Mouse (Mus musculus): ENCODE measurements at regions not wholly inside any gene's neighbourhood (a gene's known extent, or its start where the extent isn't known, plus 50 kb on each side); places are given as distances from the start of the nearest gene placed in this dataset.

GRCm38 (mm10) chr11:71672171-71673050 is 77.3 kb upstream of the Wscd1 start:
- TF ChIP-seq POLR2AphosphoS5 (IDR thresholded peaks at IDR 0.05; ENCODE audit: borderline replicate concordance, low read depth, low read length): no peak
- no peak for TF ChIP-seq HCFC1 (IDR thresholded peaks at IDR 0.05; ENCODE audit: low read depth, low read length)
- no peak for TF ChIP-seq USF1 (IDR thresholded peaks at IDR 0.05; ENCODE audit: low read depth, low read length)
- TF ChIP-seq ZMIZ1 (IDR thresholded peaks at IDR 0.05; ENCODE audit: low read depth, low read length): no peak
- TF ChIP-seq MXI1 (IDR thresholded peaks at IDR 0.05; ENCODE audit: low read depth, low read length): no peak
- no peak for TF ChIP-seq CHD2 (IDR thresholded peaks at IDR 0.05; ENCODE audit: low read length)
- no peak for TF ChIP-seq GATA1 (IDR thresholded peaks at IDR 0.05; ENCODE audit: low read depth, low read length)
- TF ChIP-seq CTCF (IDR thresholded peaks at IDR 0.05 in 2 of 3, conservative IDR thresholded peaks at IDR 0.05 in 1 of 3; ENCODE audit: control insufficient read depth in 1 of 3, insufficient read depth in 1 of 3, low read depth in 2 of 3, low read length in 3 of 3, poor library complexity in 1 of 3, severe bottlenecking in 1 of 3): no peak
- no peak for TF ChIP-seq KAT2A (conservative IDR thresholded peaks at IDR 0.05; ENCODE audit: low read depth, low read length)
- TF ChIP-seq RCOR1 (IDR thresholded peaks at IDR 0.05; ENCODE audit: low read depth, low read length): no peak
- no peak for TF ChIP-seq POLR2A (IDR thresholded peaks at IDR 0.05; ENCODE audit: control insufficient read depth in 1 of 2, insufficient read depth in 1 of 2, low read depth in 1 of 2, low read length in 2 of 2, poor library complexity in 1 of 2)
- TF ChIP-seq NELFE (IDR thresholded peaks at IDR 0.05; ENCODE audit: low read depth, low read length): no peak
- TF ChIP-seq MAFK (IDR thresholded peaks at IDR 0.05; ENCODE audit: borderline replicate concordance, low read depth, low read length): no peak
- no peak for TF ChIP-seq ZNF384 (IDR thresholded peaks at IDR 0.05; ENCODE audit: low read depth, low read length)
- no peak for TF ChIP-seq MAZ (IDR thresholded peaks at IDR 0.05; ENCODE audit: low read depth, low read length)
- TF ChIP-seq MYB (IDR thresholded peaks at IDR 0.05; ENCODE audit: low read depth, low read length): no peak
- no peak for TF ChIP-seq POLR2AphosphoS2 (IDR thresholded peaks at IDR 0.05; ENCODE audit: low read length)
- no peak for TF ChIP-seq E2F4 (IDR thresholded peaks at IDR 0.05; ENCODE audit: borderline replicate concordance, low read depth, low read length)
- no peak for DNase-seq (ENCODE audit: low read depth, low spot score)
- Histone ChIP-seq H3K9me3 (replicated peaks; ENCODE audit: insufficient read depth, low read length) (no peaks in the 10 kb centered on the region), H3K79me2 (ENCODE audit: control insufficient read depth, insufficient read depth, low read length, poor library complexity) (no peaks in the 10 kb centered on the region), H3K27me3 (ENCODE audit: control insufficient read depth in 1 of 2, insufficient read depth in 2 of 2, low read length in 2 of 2) (no peaks in the 10 kb centered on the region), H3K9ac (ENCODE audit: control insufficient read depth, low read depth, low read length, poor library complexity, severe bottlenecking) (no peak overlapping the region), H3K27ac (ENCODE audit: control insufficient read depth, low read depth, low read length) (no peak overlapping the region), H3K4me3 (ENCODE audit: control insufficient read depth in 1 of 2, insufficient read depth in 1 of 2, low read depth in 2 of 2, low read length in 2 of 2) (no peak overlapping the region), H3K36me3 (ENCODE audit: control insufficient read depth in 1 of 2, insufficient read depth in 2 of 2, low read length in 2 of 2) (no peaks in the 10 kb centered on the region), H3K4me1 (ENCODE audit: control insufficient read depth in 1 of 2, insufficient read depth in 2 of 2, low read length in 2 of 2) (no peaks in the 10 kb centered on the region)

- H3K27ac ChIP-seq (ENCODE audit: control insufficient read depth, low read depth, low read length): no peak overlapping the region
- H3K79me2 ChIP-seq (ENCODE audit: control insufficient read depth, insufficient read depth, low read length, poor library complexity): no peaks in the 10 kb centered on the region
- no peak for DNase-seq (ENCODE audit: low read depth, low spot score)
- no peaks in the 10 kb centered on the region for H3K27me3 ChIP-seq (ENCODE audit: control insufficient read depth in 1 of 2, insufficient read depth in 2 of 2, low read length in 2 of 2)
- no peaks in the 10 kb centered on the region for H3K36me3 ChIP-seq (ENCODE audit: control insufficient read depth in 1 of 2, insufficient read depth in 2 of 2, low read length in 2 of 2)
- no peak overlapping the region for H3K9ac ChIP-seq (ENCODE audit: control insufficient read depth, low read depth, low read length, poor library complexity, severe bottlenecking)
- TF ChIP-seq ZNF384 (IDR thresholded peaks at IDR 0.05; ENCODE audit: low read depth, low read length) (no peak), TCF12 (IDR thresholded peaks at IDR 0.05; ENCODE audit: low read depth, low read length) (no peak), RAD21 (IDR thresholded peaks at IDR 0.05; ENCODE audit: low read depth, low read length) (no peak), E2F4 (IDR thresholded peaks at IDR 0.05; ENCODE audit: borderline replicate concordance, low read depth, low read length) (no peak)
- H3K4me1 ChIP-seq (ENCODE audit: control insufficient read depth in 1 of 2, insufficient read depth in 2 of 2, low read length in 2 of 2): no peaks in the 10 kb centered on the region
- H3K4me3 ChIP-seq (ENCODE audit: control insufficient read depth in 1 of 2, insufficient read depth in 1 of 2, low read depth in 2 of 2, low read length in 2 of 2): no peak overlapping the region
- no peaks in the 10 kb centered on the region for H3K9me3 ChIP-seq (replicated peaks; ENCODE audit: insufficient read depth, low read length)
Measured at GRCm38 (mm10) chr11:71674319-71674718, 75.4 kb upstream of the Wscd1 start.
